Mouse (Mus musculus) kidney, adult 9 months (tissue): Measurements from ENCODE around the gene Sdk2.

ENCODE experiments used
- DNase-seq: peaks from one replicate; pipeline ENCODE4 v3.0.0; 2022

The Sdk2 gene

DNA sequence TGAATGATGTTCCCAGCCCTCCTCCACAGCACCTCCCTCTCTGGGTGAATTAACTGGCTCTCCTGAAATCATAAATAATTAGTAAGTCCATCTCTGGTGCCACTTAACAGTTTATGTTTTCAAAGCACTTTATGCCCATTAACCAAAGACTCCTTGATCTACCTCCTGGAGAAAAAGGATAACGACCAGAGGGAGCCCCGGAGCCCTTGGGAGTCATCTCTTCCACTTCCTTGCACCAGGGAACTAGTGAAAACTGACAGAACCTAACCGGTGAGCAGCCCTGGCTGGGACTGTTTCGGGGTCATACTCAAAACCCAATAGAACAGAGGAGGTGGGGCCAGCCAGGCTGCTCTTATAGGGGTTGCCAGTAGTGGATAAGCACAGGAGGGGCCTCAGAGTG lies 22.5 kb downstream of the Sdk2 start:
- no peak for DNase-seq

- no peak for DNase-seq
Measured at GRCm38 (mm10) chr11:114043530-114043929, 23.3 kb downstream of the Sdk2 start.

GRCm38 (mm10) chr11:114040391-114041035 lies 26.3 kb downstream of the Sdk2 start:
- DNase-seq: no peak

GRCm38 (mm10) chr11:114038036-114038435 lies 28.8 kb downstream of the Sdk2 start:
- no peak for DNase-seq

GRCm38 (mm10) chr11:114031491-114031890 lies 35.4 kb downstream of the Sdk2 start:
- DNase-seq: no peak

DNA sequence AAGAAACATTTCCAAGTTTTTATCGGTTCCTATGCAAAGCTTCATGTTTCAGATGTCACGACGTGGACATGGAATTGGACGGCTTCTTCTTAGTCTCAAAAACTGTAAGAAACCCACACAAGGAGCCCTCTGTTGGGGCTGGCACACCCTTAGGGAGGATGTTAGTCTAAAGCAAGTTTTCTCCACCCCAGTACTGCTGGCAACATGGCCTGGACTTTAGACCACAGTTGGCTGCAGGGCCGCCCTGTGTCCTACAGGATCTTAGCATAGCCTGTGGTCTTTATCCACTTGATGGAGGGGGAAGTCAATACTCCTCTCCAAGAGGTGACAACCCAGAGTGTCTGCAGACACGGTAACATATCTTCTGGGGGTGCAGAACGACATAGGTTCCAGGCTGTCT lies 36.6 kb downstream of the Sdk2 start:
- no peak for DNase-seq

- DNase-seq: peak; percentile 6
Measured at GRCm38 (mm10) chr11:114028512-114028911, 38.3 kb downstream of the Sdk2 start.

DNA sequence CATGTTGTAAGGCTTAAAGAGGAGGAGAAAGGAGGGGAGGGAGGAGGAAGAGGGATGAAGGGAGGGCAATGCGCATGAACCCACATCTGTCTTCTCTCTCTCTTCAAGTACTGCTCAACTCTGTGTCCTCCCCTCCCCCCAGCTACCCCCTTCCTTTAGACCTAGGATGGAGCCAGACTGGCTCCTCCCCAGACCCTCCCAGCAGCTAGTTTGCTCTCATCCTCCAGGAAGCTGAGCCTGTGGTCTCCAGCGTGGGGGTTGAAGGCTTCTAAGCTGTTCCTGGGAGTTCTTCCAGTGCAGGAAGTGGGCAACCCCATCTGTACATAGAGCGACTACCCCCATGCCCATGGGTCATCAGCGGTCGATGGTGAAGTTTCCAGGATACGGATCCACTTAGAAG lies 38.8 kb downstream of the Sdk2 start:
- no peak for DNase-seq

GRCm38 (mm10) chr11:114025056-114025455 lies 41.8 kb downstream of the Sdk2 start:
- no peak for DNase-seq

DNA sequence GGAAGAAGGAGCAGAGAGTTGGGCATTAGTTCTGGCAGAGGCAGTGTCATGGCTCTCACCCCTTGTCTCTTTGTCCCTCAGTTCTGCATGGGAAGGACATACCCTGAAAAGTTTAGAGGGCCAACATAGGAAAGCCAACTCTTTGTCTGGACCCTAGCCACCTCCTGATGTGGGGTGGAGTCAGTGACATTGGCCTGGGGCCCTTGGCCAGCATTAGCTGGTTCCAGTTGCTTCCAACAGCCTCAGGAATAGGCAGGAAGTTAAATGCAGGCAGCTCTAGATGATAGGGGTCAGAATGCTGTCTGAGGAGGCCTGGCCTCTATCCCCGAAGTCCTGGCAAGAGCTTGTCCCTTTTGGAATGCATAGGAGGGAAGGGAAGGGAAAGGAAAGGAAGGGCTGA lies 42.9 kb downstream of the Sdk2 start:
- no peak for DNase-seq

DNA sequence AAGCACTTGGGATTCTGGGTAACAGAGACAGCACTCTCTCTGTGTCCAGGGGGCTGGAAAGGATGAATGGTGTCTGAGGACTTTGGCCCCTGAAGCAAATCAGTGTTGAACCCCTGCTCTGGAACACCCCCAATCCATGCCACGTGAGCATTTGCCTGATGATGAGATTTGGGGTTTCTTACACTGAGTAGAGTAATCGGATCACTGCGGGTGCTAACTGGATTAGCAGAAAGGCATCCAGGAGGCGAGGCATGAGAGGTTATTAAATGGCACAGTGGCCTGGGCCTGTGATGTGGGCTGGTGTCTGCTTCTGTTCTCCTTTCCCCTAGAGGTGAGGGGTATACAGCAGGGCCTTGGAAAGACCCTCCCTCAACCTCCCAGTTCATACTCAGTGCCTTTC lies 44.7 kb downstream of the Sdk2 start:
- DNase-seq: no peak

DNA sequence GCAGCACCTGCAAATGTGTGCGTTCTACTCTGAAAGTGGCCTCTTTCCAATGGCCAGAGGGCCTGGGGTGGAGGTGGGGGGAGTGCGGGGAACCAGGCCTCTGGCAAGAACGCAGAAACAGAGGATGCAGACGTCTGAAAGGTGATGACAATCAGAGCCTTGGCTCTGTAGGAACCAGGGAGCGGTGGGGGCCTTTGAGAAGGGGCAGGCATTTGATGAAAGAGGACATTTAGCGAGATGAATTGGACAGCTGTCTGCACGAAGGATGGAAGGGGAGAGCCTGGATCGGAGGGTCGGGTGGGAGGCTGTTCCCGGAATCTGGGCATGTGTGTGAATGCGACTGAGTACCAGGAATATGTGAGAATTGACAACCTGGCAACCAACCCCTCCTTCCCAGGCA lies 47.8 kb downstream of the Sdk2 start:
- DNase-seq: no peak

- DNase-seq: no peak
Measured at GRCm38 (mm10) chr11:114016889-114017392, 49.9 kb downstream of the Sdk2 start.

GRCm38 (mm10) chr11:114016108-114016888 lies 50.5 kb downstream of the Sdk2 start:
- no peak for DNase-seq

DNA sequence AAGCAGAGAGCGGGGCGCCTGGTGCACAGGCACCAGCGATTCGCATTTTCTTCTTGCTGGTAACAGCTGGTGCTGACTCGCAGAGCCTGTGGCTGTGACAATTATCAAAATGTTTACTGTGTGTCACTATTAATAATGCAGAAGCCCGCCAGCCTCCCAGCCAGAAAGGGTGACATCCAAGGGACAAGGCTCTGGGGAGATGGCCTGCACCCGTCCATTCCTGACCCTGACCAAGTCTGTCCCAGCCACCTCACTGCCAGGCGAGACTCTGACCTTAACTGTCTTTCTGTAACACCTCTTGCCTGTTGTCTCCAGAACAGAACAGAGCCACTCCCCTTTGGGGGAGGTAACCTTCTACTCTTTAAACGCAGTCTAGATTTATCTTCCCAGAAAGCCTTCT lies 55.3 kb downstream of the Sdk2 start:
- no peak for DNase-seq

DNA sequence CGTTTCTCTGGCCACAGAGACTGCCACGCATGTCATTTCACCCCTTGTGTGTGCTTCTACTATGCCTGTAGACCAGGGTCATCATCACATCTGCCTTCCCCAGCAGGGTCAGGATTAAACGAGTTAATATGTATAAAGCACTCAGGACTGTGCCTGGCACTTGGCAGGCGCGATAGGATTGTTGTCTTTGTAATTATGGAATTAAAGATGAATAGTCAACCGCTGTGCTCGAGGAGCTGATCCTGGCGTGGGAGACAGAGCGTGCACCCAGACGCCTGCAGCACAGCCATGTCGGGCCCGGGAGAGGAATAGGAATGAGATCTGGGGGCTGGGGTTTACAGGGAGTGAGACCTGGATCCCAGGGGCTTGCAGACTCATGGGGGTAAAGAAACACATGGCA lies 61.0 kb downstream of the Sdk2 start:
- no peak for DNase-seq

- no peak for DNase-seq
Measured at GRCm38 (mm10) chr11:114004651-114005050, 62.2 kb downstream of the Sdk2 start.

GRCm38 (mm10) chr11:114003195-114003594 lies 63.7 kb downstream of the Sdk2 start:
- no peak for DNase-seq

GRCm38 (mm10) chr11:114000051-114000450 lies 66.8 kb downstream of the Sdk2 start:
- DNase-seq: no peak

DNA sequence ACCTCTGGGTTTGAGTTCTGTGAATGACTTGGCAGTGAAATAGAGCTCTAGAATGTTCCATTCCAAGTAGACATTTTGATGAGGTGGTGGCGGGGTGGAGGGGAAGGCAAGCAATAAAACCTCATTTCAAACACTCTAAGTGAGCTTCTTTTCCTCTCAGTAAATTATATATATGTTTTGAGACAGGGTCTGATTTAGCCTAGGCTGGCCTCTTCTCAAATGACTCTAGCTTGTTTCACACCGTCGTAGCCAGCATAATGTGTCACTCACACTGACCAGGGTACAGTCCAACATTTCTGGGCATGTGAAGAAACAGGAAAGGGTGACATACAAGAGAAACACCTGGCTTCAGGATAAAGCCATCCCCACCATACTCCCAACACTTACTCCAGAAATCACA lies 68.1 kb downstream of the Sdk2 start:
- DNase-seq: no peak

- DNase-seq: no peak
Measured at GRCm38 (mm10) chr11:113993921-113994320, 72.9 kb downstream of the Sdk2 start.

DNA sequence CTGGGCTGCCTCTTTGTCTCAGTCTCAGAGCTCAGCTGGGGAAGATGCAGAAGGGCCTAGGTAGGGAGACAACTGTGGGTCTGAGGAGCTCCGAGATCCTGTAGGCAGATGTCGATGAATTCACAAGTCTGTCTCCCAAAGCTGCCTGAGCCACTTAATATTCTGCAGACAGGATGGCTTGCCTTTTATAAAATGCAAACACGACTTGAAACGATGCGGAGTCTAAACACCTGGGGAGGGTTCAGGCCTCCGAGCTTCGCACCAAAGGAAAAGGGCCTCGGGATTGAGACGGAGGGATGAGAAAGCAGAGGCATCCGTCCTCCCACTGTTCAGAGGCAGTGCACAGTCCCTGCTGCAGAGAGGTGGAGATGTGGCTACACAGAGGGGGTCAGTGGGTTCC lies 74.0 kb downstream of the Sdk2 start:
- DNase-seq: no peak

GRCm38 (mm10) chr11:113991886-113992285 lies 75.0 kb downstream of the Sdk2 start:
- DNase-seq: no peak

- DNase-seq: peak; percentile 30
Measured at GRCm38 (mm10) chr11:113990466-113990865, 76.4 kb downstream of the Sdk2 start.

GRCm38 (mm10) chr11:113990065-113990464 lies 76.8 kb downstream of the Sdk2 start:
- no peak for DNase-seq
